Mouse (Mus musculus): ENCODE measurements around the gene Sorbs1. TPM values are rescaled to one million over a fixed set of nuclear protein-coding genes. Genes with fewer than 3 reads are reported as not detected.

Sorbs1 gene
- polyA plus RNA-seq, 1 experiment: 13.2 TPM

GRCm38 (mm10) chr19:40496509-40497267 is 16.9 kb downstream of the Sorbs1 start:
- H3K4me3 ChIP-seq (ENCODE audit: low read depth, low read length): no peak overlapping the region
- H3K4me1 ChIP-seq (ENCODE audit: control insufficient read depth, insufficient read depth, insufficient read length, low read length): peaks cover 50% of the 10 kb centered on the region
- 93% methylated on average over 11 of the region's 11 CpGs for WGBS
- 0 out of 2 replicates have a peak overlapping the region, but pooled peaks have one; percentile 8 for H3K27ac ChIP-seq (ENCODE audit: insufficient read depth, low read depth, low read length)
- no peaks in the 10 kb centered on the region for H3K36me3 ChIP-seq (ENCODE audit: control insufficient read depth, insufficient read depth, low read length)
- TF ChIP-seq CTCF (IDR thresholded peaks at IDR 0.05; ENCODE audit: extremely low read depth, insufficient read length, insufficient replicate concordance, low read depth, low read length): no peak
- TF ChIP-seq POLR2A (IDR thresholded peaks at IDR 0.05; ENCODE audit: low read depth, low read length): no peak
- H3K27me3 ChIP-seq (ENCODE audit: control insufficient read depth, insufficient read depth, low read length): no peaks in the 10 kb centered on the region

- TF ChIP-seq POLR2A (IDR thresholded peaks at IDR 0.05; ENCODE audit: low read depth, low read length) (no peak), CTCF (IDR thresholded peaks at IDR 0.05; ENCODE audit: extremely low read depth, insufficient read length, insufficient replicate concordance, low read depth, low read length) (no peak)
- peaks cover 51% of the 10 kb centered on the region for H3K4me1 ChIP-seq (ENCODE audit: control insufficient read depth, insufficient read depth, insufficient read length, low read length)
- H3K36me3 ChIP-seq (ENCODE audit: control insufficient read depth, insufficient read depth, low read length): no peaks in the 10 kb centered on the region
- no peak overlapping the region for H3K4me3 ChIP-seq (ENCODE audit: low read depth, low read length)
- H3K27me3 ChIP-seq (ENCODE audit: control insufficient read depth, insufficient read depth, low read length): no peaks in the 10 kb centered on the region
- H3K27ac ChIP-seq (ENCODE audit: insufficient read depth, low read depth, low read length): peak overlapping the region; percentile 8; the same call in 1 of the 2 replicates
- 77% methylated on average over 4 of the region's 4 CpGs for WGBS
Observed at GRCm38 (mm10) chr19:40496071-40496470, 17.5 kb downstream of the Sorbs1 start.

- peak overlapping the region; percentile 70; the same call in 1 of the 2 replicates for H3K27ac ChIP-seq (ENCODE audit: insufficient read depth, low read depth, low read length)
- WGBS: 81% methylated on average over 9 of the region's 9 CpGs
- no peak for TF ChIP-seq POLR2A (IDR thresholded peaks at IDR 0.05; ENCODE audit: low read depth, low read length)
- no peak for TF ChIP-seq CTCF (IDR thresholded peaks at IDR 0.05; ENCODE audit: extremely low read depth, insufficient read length, insufficient replicate concordance, low read depth, low read length)
Observed at GRCm38 (mm10) chr19:40492902-40493301, 20.7 kb downstream of the Sorbs1 start.

GRCm38 (mm10) chr19:40491442-40491841 is 22.1 kb downstream of the Sorbs1 start:
- no peaks in the 10 kb centered on the region for H3K27me3 ChIP-seq (ENCODE audit: control insufficient read depth, insufficient read depth, low read length)

More at GRCm38 (mm10) chr19:40492902-40493301, 20.7 kb downstream of the Sorbs1 start:
- H3K36me3 ChIP-seq (ENCODE audit: control insufficient read depth, insufficient read depth, low read length): no peaks in the 10 kb centered on the region
- H3K27me3 ChIP-seq (ENCODE audit: control insufficient read depth, insufficient read depth, low read length): no peaks in the 10 kb centered on the region
- peaks cover 45% of the 10 kb centered on the region for H3K4me1 ChIP-seq (ENCODE audit: control insufficient read depth, insufficient read depth, insufficient read length, low read length)
- H3K4me3 ChIP-seq (ENCODE audit: low read depth, low read length): no peak overlapping the region

GRCm38 (mm10) chr19:40490765-40491164 is 22.8 kb downstream of the Sorbs1 start:
- no peaks in the 10 kb centered on the region for H3K27me3 ChIP-seq (ENCODE audit: control insufficient read depth, insufficient read depth, low read length)
- H3K4me3 ChIP-seq (ENCODE audit: low read depth, low read length): no peak overlapping the region
- peaks cover 47% of the 10 kb centered on the region for H3K4me1 ChIP-seq (ENCODE audit: control insufficient read depth, insufficient read depth, insufficient read length, low read length)
- no peaks in the 10 kb centered on the region for H3K36me3 ChIP-seq (ENCODE audit: control insufficient read depth, insufficient read depth, low read length)
- WGBS: 49% methylated on average over 8 of the region's 8 CpGs
- H3K27ac ChIP-seq (ENCODE audit: insufficient read depth, low read depth, low read length): peak overlapping the region; percentile 94
- TF ChIP-seq CTCF (IDR thresholded peaks at IDR 0.05; ENCODE audit: extremely low read depth, insufficient read length, insufficient replicate concordance, low read depth, low read length): no peak
- no peak for TF ChIP-seq POLR2A (IDR thresholded peaks at IDR 0.05; ENCODE audit: low read depth, low read length)

More at GRCm38 (mm10) chr19:40491442-40491841, 22.1 kb downstream of the Sorbs1 start:
- Histone ChIP-seq H3K36me3 (ENCODE audit: control insufficient read depth, insufficient read depth, low read length) (no peaks in the 10 kb centered on the region), H3K27ac (ENCODE audit: insufficient read depth, low read depth, low read length) (peak overlapping the region; percentile 94), H3K4me3 (ENCODE audit: low read depth, low read length) (no peak overlapping the region), H3K4me1 (ENCODE audit: control insufficient read depth, insufficient read depth, insufficient read length, low read length) (peaks cover 50% of the 10 kb centered on the region)
- TF ChIP-seq POLR2A (IDR thresholded peaks at IDR 0.05; ENCODE audit: low read depth, low read length) (no peak), CTCF (IDR thresholded peaks at IDR 0.05; ENCODE audit: extremely low read depth, insufficient read length, insufficient replicate concordance, low read depth, low read length) (no peak)
- WGBS: 53% methylated on average over 2 of the region's 2 CpGs

DNA sequence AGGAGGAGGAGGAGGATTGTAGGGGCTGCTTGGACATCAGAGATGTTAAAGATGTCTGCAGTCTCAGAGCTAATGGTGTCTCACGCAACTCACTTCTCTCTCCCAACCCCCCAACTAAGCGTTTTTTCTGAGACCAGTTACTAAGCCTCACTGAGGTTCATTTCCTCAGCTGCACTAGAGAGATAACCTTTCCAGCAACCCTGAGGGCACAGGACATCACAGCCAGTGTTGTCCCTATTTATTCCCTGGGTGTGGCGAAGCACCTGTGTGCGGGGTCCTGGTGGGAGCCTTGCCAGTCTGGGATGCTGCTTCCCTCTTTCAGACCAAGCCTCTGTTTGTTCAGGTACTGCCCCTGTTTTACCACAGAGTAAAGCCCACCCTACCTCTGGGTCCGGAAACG is 23.9 kb downstream of the Sorbs1 start:
- H3K36me3 ChIP-seq (ENCODE audit: control insufficient read depth, insufficient read depth, low read length): no peaks in the 10 kb centered on the region
- H3K27me3 ChIP-seq (ENCODE audit: control insufficient read depth, insufficient read depth, low read length): no peaks in the 10 kb centered on the region
- peaks cover 44% of the 10 kb centered on the region for H3K4me1 ChIP-seq (ENCODE audit: control insufficient read depth, insufficient read depth, insufficient read length, low read length)
- H3K27ac ChIP-seq (ENCODE audit: insufficient read depth, low read depth, low read length): no peak overlapping the region
- WGBS: 81% methylated on average over 6 of the region's 6 CpGs
- TF ChIP-seq POLR2A (IDR thresholded peaks at IDR 0.05; ENCODE audit: low read depth, low read length) (no peak), CTCF (IDR thresholded peaks at IDR 0.05; ENCODE audit: extremely low read depth, insufficient read length, insufficient replicate concordance, low read depth, low read length) (no peak)
- H3K4me3 ChIP-seq (ENCODE audit: low read depth, low read length): no peak overlapping the region

DNA sequence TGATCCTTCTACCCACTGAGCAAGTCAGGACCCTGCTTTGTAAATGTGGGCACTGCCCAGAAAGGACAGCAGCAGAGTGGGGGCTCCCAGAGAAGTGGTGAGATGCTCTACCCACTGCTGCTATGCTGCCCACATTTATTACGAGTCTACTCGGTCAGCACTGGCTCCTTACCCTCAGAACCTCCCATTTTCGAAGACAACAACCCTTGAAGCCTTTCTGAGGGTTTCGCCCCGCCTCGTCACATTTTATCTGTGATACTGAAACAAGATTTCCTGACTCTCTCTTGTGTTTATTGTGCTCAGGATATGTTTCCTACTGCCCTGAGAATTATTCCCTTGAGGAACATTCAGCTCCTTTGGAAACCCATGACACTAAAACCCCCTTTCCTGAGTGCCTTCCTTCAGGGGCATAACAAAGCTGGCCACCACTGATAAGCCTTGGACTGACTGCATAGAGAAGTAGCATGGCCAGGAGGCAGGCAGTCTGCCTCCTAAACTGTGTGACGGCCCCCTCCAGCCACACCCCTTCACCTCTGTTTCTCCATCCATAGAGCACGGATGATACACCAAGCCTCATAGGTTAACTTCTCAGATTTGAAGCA is 24.6 kb downstream of the Sorbs1 start:
- Histone ChIP-seq H3K4me1 (ENCODE audit: control insufficient read depth, insufficient read depth, insufficient read length, low read length) (peaks cover 39% of the 10 kb centered on the region), H3K4me3 (ENCODE audit: low read depth, low read length) (no peak overlapping the region), H3K27ac (ENCODE audit: insufficient read depth, low read depth, low read length) (peak overlapping the region; percentile 25; the same call in 1 of the 2 replicates), H3K36me3 (ENCODE audit: control insufficient read depth, insufficient read depth, low read length) (no peaks in the 10 kb centered on the region), H3K27me3 (ENCODE audit: control insufficient read depth, insufficient read depth, low read length) (no peaks in the 10 kb centered on the region)
- TF ChIP-seq POLR2A (IDR thresholded peaks at IDR 0.05; ENCODE audit: low read depth, low read length) (no peak), CTCF (IDR thresholded peaks at IDR 0.05; ENCODE audit: extremely low read depth, insufficient read length, insufficient replicate concordance, low read depth, low read length) (no peak)
- WGBS: 76% methylated on average over 8 of the region's 8 CpGs
